Mouse (Mus musculus) layer of hippocampus, postnatal 25 days (tissue): ENCODE results near the gene Them7. TPM values are rescaled to one million over a fixed set of nuclear protein-coding genes. Genes with fewer than 3 reads are reported as not detected.

Experiments
- DNase-seq, 2 experiments: peaks; one replicate each; pipeline ENCODE4 v3.0.0; 2022; ENCODE audit warnings: mixed read lengths in 2 of 2, low spot score in 1 of 2; ENCODE audit errors: extremely low spot score in 1 of 2
- total RNA-seq, 2 experiments: library from RNA; stranded (reverse); gene quantifications; 2 replicates each; pipeline ENCODE4 v1.2.3; 2021

Them7 gene
- total RNA-seq, 2 experiments from 2014 or later = not detected

- no peak for DNase-seq
Measured at GRCm38 (mm10) chr2:105372156-105372555, 148.0 kb downstream of the Them7 start.

GRCm38 (mm10) chr2:105372727-105373126 is 148.6 kb downstream of the Them7 start:
- DNase-seq = no peak

GRCm38 (mm10) chr2:105373658-105374057 is 149.5 kb downstream of the Them7 start:
- no peak for DNase-seq

GRCm38 (mm10) chr2:105375261-105375660 is 151.1 kb downstream of the Them7 start:
- no peak for DNase-seq

GRCm38 (mm10) chr2:105375705-105376104 is 151.6 kb downstream of the Them7 start:
- no peak for DNase-seq

GRCm38 (mm10) chr2:105379682-105380081 is 155.6 kb downstream of the Them7 start:
- no peak for DNase-seq

GRCm38 (mm10) chr2:105380757-105381319 is 156.7 kb downstream of the Them7 start:
- no peak for DNase-seq

GRCm38 (mm10) chr2:105383063-105383462 is 158.9 kb downstream of the Them7 start:
- DNase-seq = no peak

- no peak for DNase-seq
Measured at GRCm38 (mm10) chr2:105384998-105385397, 160.9 kb downstream of the Them7 start.

- no peak for DNase-seq
Measured at GRCm38 (mm10) chr2:105386418-105386817, 162.3 kb downstream of the Them7 start.

GRCm38 (mm10) chr2:105389007-105389890 is 165.1 kb downstream of the Them7 start:
- no peak for DNase-seq

GRCm38 (mm10) chr2:105390653-105391413 is 166.7 kb downstream of the Them7 start:
- DNase-seq = no peak

GRCm38 (mm10) chr2:105391414-105391784 is 167.3 kb downstream of the Them7 start:
- DNase-seq = no peak

GRCm38 (mm10) chr2:105392514-105392913 is 168.4 kb downstream of the Them7 start:
- no peak for DNase-seq

GRCm38 (mm10) chr2:105394375-105394774 is 170.3 kb downstream of the Them7 start:
- no peak for DNase-seq

GRCm38 (mm10) chr2:105396066-105396465 is 171.9 kb downstream of the Them7 start:
- DNase-seq = no peak

- no peak for DNase-seq
Measured at GRCm38 (mm10) chr2:105397446-105398211, 173.5 kb downstream of the Them7 start.

- DNase-seq = peak in 1 of 2 experiments; percentile 16
Measured at GRCm38 (mm10) chr2:105398636-105399084, 174.5 kb downstream of the Them7 start.

- peak; percentile 33 for DNase-seq
Measured at GRCm38 (mm10) chr2:105399085-105399891, 175.2 kb downstream of the Them7 start, which contains the start of gene Rcn1. Gene Rcn1 (minus strand): TSS chr2:105399319.
